Mouse (Mus musculus): ENCODE measurements around the gene Crls1. TPM values are rescaled to one million over a fixed set of nuclear protein-coding genes. Genes with fewer than 3 reads are reported as not detected.
A peak's percentile ranks its signal among the peaks of the same experiment; 100 is the strongest.

The Crls1 gene
- total RNA-seq, 4 experiments from 2014 or later, result 34.4 to 43.9 (median 39.4) TPM

DNA sequence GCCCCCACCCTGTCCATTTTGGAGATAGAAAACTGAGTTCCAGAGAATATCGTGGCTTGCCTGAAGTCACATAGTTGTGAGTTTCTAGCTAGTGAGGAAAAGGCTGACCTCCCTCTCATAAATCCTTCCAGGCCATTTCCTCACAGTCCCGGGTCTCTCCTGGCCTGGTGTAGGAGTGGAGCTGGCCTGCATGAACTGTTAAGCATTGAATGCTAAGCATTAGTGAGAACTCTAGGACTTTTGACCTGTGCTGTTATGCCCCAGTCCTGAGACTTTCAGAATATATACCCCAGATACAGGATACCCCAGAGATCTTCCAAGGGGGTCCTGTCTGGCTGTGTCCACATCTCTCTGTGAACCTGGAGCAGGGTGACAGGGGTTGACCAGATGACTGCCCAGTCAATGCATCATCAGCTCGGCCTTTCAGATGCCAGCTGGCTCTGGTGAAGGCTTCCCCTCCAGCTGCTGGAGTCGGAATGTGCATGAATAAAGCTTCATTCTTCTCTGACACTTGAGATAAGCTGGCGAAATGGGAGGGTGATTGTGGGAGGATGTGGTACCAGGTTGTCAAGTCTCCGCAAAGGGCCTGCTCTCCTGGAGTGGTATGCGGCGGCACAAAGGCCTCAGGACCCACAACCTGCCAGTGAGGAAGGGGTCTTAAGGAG, 38.0 kb downstream of the Crls1 start:
- DNase-seq (ENCODE audit: low spot score in 2 of 2), result no peak

DNA sequence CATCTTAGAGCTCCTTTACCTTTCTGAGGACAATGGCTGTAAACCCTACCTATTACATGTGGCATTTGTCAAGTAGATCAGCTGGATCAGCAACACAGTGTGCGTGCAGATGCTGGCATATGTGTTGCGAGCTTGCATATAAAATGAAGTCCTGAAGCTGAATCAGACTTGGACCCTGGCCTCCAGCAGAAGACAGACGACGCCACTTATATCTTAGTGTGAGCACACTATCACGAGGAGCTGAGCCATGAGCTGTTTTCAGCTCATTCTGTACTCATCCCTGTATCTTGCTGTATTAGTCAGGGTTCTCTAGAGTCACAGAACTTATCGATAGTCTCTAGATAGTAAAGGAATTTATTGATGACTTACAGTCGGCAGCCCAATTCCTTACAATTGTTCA, 38.8 kb downstream of the Crls1 start:
- no peak for DNase-seq (ENCODE audit: low spot score in 2 of 2)

DNA sequence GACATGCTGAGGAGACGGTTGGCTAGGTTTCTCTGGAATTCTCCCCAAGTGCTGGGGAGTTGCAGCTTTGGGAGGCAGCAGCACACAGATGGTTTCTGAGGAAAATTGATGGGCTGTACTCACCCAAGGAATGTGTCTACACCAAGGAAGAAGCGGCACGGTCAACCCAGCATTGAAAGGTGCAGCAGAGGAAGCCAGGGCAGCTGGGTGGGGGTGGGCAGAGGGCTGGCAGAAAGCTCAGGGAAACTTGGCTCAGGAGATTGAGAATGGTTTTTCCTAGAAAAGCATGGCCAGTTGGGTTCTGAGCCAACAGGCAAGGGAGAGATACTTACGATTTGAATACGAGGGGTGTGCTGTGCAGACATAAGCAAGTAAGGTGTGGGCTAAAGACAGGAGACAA, 47.4 kb downstream of the Crls1 start:
- DNase-seq (ENCODE audit: low spot score in 2 of 2), result no peak

DNA sequence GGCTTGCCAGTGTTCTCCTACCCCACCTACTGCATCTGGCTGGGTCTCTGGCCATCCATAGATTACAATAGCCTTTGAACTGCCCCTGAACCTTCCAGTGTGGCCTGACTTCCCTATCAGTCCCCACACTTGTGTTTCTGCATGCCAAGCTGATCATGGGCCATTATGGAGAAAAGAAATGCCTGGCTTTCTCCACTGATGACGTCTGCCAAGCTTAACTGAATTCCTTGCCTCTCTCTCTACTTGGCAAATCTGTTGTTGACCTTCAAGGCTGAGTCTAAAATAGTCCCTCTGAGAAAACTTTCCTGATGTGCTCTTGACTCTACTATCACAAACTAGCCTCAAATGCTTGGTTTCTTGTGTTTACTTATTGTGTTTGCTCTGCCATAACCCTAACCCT, 51.7 kb downstream of the Crls1 start:
- DNase-seq (ENCODE audit: low spot score in 2 of 2), result no peak

DNA sequence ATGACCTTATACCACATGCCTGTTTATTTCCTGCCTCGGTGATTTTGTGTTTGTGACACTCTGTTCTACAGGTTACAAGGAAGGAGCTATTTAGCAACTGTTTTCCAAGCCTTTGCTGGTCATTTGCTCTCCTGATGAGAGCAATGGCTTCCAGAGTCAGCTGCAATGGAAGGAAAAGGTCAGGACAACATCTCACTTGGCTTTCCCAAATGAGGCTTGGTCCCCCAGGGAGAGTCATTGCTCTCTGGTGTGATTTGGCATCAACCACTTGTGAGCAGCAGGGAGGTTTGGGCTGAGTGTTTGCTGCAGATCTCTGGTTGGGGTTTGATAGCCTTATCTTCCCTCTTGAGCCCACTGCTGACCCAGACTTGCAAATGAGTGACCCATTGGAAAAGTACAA, 54.1 kb downstream of the Crls1 start:
- no peak for DNase-seq (ENCODE audit: low spot score in 2 of 2)

DNA sequence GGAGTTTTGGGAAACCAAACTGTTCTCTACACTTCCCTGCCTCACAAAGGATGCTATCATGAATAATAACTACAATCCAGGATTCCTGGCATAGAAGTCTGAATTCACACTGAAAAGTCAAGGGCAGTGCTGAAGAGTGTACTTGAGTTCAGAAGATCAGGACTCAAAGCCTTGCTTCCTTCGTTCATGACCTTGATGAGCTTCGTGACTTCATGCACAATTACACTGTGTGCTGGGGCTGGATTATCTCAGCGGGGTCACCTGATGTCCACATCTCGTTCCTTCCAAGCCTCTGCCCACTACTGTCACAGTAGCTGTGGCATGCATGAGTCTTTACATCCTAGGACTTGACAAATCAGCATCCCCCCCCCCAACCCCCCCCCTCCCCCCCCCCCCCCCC, 55.2 kb downstream of the Crls1 start:
- no peak for DNase-seq (ENCODE audit: low spot score in 2 of 2)

DNA sequence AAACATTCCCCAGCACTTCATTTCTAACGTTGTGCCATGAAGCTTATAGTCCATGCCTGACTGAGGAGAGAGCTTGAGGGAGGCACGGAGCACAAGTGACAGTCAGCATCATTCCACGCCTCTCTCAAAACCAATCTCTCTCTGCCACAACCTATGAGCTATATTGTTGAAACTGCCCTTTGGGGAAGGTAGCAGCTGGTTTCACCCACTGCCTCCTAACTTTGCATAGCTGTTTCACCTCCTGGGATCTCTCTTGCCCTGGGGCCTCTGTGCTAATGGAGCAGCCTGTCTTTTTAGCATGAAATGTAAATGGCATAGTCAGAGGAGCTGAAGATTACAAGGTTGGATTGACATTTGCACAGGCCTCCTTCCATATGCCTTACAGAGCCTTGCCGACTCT, 55.6 kb downstream of the Crls1 start:
- DNase-seq (ENCODE audit: low spot score in 2 of 2), result no peak

DNA sequence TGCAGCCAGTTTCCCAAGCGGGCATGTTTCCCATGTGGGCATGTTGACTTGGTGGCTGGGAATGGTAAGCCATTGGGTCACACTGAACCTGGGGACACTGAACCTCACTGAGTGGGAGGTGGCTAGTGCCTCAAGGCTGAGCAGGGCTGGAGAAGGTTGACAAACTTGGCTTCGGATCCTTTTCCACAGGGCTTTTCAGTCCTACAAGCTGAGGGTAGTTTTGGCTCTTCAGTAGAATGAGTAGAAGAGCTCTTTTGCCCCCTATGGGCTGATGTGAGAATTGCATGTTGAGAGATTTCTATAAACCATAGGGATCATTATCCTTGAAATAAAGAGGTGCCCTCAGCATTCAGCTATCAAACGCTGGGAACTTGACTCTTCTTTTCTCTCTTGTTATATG, 57.0 kb downstream of the Crls1 start:
- DNase-seq (ENCODE audit: low spot score in 2 of 2), result peak; percentile 22 to 63

DNA sequence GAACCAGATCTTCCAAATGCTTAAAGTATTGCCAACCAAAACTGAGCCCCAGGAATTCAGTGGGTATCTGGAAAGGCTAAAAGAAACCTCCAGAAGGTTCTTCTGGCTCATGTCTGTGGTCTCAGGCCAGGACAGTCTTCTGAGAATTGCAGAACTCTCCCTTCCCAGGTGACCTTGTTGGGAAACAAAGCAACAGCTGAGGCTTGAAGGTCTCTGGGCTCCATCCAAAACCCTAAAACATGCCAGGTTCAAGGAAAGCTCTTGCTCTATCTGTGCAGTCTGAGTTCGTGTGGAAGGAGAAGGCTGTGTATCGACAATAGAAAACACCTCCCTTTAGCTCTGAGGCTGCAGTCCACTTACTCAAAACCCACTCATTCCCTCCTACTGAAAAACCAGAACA, 58.5 kb downstream of the Crls1 start:
- DNase-seq (ENCODE audit: low spot score in 2 of 2), result no peak

DNA sequence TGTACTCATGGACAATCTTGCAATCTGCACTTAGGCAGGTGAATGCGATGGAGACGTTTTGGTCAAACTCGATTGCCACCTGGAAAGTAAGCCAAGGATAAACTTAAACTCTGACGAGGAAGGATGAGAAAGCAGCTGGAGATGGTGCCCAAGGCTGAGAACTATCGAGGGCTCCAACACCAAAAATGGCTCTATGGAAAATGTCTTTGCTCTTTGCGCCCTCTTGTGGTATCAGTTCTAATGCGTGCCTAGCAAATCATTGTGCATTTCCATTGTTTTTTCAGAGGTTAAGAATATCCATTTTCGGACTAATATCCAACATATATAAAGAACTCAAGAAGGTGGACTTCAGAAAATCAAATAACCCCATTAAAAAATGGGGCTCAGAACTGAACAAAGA, 60.3 kb downstream of the Crls1 start:
- peak; percentile 36 to 46 for DNase-seq (ENCODE audit: low spot score in 2 of 2)

DNA sequence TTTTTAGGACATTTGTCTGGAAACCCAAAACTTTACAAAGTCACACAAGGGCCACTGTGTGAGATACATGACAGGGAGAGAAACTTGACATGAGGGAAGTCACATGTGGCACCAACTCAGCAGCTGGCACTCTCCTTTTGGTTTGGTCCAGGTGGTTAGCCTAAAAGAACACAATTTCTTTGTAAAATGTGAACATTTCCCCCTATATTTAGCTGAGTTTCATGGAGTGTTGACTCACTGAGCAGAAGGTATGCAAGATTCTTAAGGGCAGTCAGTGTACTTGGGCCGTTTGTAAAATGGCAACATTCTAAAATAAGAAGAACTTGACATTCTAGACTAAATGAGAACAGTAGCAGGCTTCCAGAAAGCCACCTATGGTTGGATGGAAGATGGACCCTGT, 68.3 kb downstream of the Crls1 start:
- DNase-seq (ENCODE audit: low spot score in 2 of 2), result no peak

Other genes with a start within 250 kb of the Crls1 start
- 10 to 100 TPM in 3 of 4 experiments, 1 to 10 TPM in 1; 8.6 to 13.6 (median 12.4) TPM for gene Shld1, start 159.7 kb upstream of the Crls1 start, total RNA-seq (2022)
- gene Chgb, start 65.4 kb upstream of the Crls1 start, total RNA-seq (2022), result 100 to 1,000 TPM; 254 to 300 (median 278) TPM
- gene Trmt6, start 30.6 kb upstream of the Crls1 start, total RNA-seq (2022), result 10 to 100 TPM; 28.9 to 37.1 (median 33.3) TPM
- 1 to 10 TPM; 3.7 to 4.7 (median 4.1) TPM for gene Mcm8, start 30.5 kb upstream of the Crls1 start, total RNA-seq (2022)
- gene Lrrn4, start 34.2 kb downstream of the Crls1 start, total RNA-seq (2022), result 1 to 10 TPM in 3 of 4 experiments, under 1 TPM in 1; 0.92 to 1.3 (median 1.2) TPM
- 1 to 10 TPM; 1.1 to 1.6 (median 1.4) TPM for gene Fermt1, start 99.2 kb downstream of the Crls1 start, total RNA-seq (2022)